Mouse (Mus musculus) layer of hippocampus, postnatal 36 days (tissue): ENCODE measurements at regions not wholly inside any gene's neighbourhood (a gene's known extent, or its start where the extent isn't known, plus 50 kb on each side); places are given as distances from the start of the nearest gene placed in this dataset.

Experiments used
- DNase-seq, 2 experiments: peaks; one replicate each; pipeline ENCODE4 v3.0.0; 2022

GRCm38 (mm10) chr11:109039792-109040518 is 104.2 kb downstream of the E030025P04Rik start:
- DNase-seq = no peak

- DNase-seq = no peak
These were observed 104.9 kb downstream of the E030025P04Rik start for GRCm38 (mm10) chr11:109039060-109039791.

- no peak for DNase-seq
These were observed 106.0 kb downstream of the E030025P04Rik start for GRCm38 (mm10) chr11:109038136-109038535.

GRCm38 (mm10) chr11:109034596-109034995 is 109.6 kb downstream of the E030025P04Rik start:
- DNase-seq = no peak

- no peak for DNase-seq
These were observed 110.1 kb downstream of the E030025P04Rik start for GRCm38 (mm10) chr11:109034072-109034471.

- peak; percentile 35 to 58 for DNase-seq
These were observed 111.4 kb downstream of the E030025P04Rik start for GRCm38 (mm10) chr11:109032729-109033128.

- DNase-seq = peak; percentile 14 to 26
These were observed 110.3 kb downstream of the Axin2 start for GRCm38 (mm10) chr11:109030486-109030885.

GRCm38 (mm10) chr11:109029894-109030293 is 109.7 kb downstream of the Axin2 start:
- DNase-seq = no peak

GRCm38 (mm10) chr11:109014806-109015205 is 94.7 kb downstream of the Axin2 start:
- no peak for DNase-seq

GRCm38 (mm10) chr11:109011161-109011560 is 91.0 kb downstream of the Axin2 start:
- DNase-seq = no peak

- no peak for DNase-seq
These were observed 88.7 kb downstream of the Axin2 start for GRCm38 (mm10) chr11:109008872-109009271.

GRCm38 (mm10) chr11:109005681-109006080 is 85.5 kb downstream of the Axin2 start:
- no peak for DNase-seq
